Mouse (Mus musculus): ENCODE measurements around the gene Lrp6.

- TF ChIP-seq GATA1 (IDR thresholded peaks at IDR 0.05; ENCODE audit: borderline replicate concordance, low read length) (no peak), FLI1 (IDR thresholded peaks at IDR 0.05; ENCODE audit: low read length) (no peak)
These were observed 141.5 kb downstream of the Lrp6 start for GRCm38 (mm10) chr6:134425216-134425717.

Measured in megakaryocyte, embryonic 14.5 days (primary cell).